Mouse (Mus musculus): ENCODE measurements around the gene Fam161b. TPM values are rescaled to one million over a fixed set of nuclear protein-coding genes. Genes with fewer than 3 reads are reported as not detected.
"Not testable (repeated sequence)": the region's sequence is repeated elsewhere in the genome, so short reads cannot be mapped to it uniquely, and the experiment has no call there.

Gene Fam161b
- polyA plus RNA-seq, 1 experiment from 2014 or later, result 13.6 TPM

DNA sequence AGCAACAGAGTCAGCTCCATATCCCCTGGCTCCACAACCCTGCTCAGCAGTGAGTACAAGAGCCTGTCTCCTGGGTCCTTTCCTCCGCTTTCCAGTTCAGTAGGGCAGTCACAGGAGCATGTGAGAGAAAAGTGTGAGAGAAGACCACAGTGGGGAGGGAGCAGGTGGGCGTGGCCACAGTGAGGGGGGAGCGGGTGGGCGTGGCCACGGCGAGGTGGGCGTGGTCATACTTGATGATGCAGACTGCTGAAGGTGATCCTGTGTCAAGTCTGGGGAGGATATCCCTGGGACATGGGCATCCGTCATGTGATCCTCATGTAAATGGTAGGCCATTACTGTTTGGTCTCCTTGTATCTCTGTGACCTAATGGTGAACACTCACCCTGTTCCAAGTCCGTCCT lies 5.3 kb upstream of the Fam161b start:
- no peak overlapping the region for H3K9ac ChIP-seq
- H3K4me1 ChIP-seq, result peaks cover 9% of the 10 kb centered on the region
- no peaks in the 10 kb centered on the region for H3K27me3 ChIP-seq
- 77% methylated on average over 9 of the region's 9 CpGs for WGBS
- ATAC-seq (ENCODE audit: low FRiP score), result no peak
- H3K9me3 ChIP-seq (replicated peaks), result no peaks in the 10 kb centered on the region
- no peak overlapping the region for H3K4me3 ChIP-seq
- H3K27ac ChIP-seq, result no peak overlapping the region
- no peak overlapping the region for H3K4me2 ChIP-seq (replicated peaks)
- peaks cover 51% of the 10 kb centered on the region for H3K36me3 ChIP-seq

DNA sequence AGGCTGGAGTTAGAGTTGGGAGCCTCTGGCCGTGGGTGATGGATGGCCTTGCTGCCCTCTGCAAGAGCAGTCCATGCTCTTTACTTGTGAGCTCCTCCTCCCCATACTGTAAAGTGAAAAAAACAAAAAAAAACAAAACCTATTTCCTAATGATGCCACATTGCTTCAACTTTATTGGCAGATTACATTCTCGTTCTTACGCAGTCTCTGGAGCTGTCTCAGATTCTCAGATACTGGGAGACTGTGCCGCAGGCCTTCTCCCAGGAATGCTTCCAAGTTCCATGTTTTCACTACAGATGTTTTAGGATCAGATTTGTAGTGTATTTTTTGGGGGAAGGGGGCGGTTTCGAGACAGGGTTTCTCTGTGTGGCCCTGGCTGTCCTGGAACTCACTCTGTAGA lies 3.5 kb upstream of the Fam161b start:
- peaks cover 33% of the 10 kb centered on the region for H3K36me3 ChIP-seq
- WGBS, result 96% methylated on average over 6 of the region's 6 CpGs
- H3K9me3 ChIP-seq (replicated peaks), result no peaks in the 10 kb centered on the region
- H3K4me3 ChIP-seq, result no peak overlapping the region
- H3K27me3 ChIP-seq, result no peaks in the 10 kb centered on the region
- no peak overlapping the region for H3K9ac ChIP-seq
- no peak for ATAC-seq (ENCODE audit: low FRiP score)
- no peak overlapping the region for H3K4me2 ChIP-seq (replicated peaks)
- H3K27ac ChIP-seq, result no peak overlapping the region
- peaks cover 18% of the 10 kb centered on the region for H3K4me1 ChIP-seq

DNA sequence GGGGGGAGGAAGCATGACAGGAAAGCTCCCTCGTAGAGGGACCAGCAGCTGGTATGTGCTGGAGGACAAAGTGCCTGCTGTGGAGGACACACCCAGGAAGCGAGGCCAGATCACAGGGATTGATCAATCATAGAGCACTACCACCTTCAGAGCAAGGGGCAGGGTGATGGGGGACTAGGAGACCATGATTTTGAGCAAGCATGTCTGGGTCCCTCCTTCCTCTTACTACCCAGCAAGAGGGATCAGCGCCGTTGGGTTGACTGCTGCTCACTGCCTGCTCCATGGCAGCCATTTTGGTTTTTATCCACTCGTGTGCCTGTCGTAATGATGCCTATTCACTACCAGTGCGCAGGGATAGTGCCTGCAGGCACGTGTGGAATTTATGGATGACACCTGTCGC lies 2.7 kb upstream of the Fam161b start:
- no peak overlapping the region for H3K27ac ChIP-seq
- no peak overlapping the region for H3K9ac ChIP-seq
- no peaks in the 10 kb centered on the region for H3K9me3 ChIP-seq (replicated peaks)
- 78% methylated on average over 9 of the region's 9 CpGs for WGBS
- ATAC-seq (ENCODE audit: low FRiP score), result no peak
- H3K36me3 ChIP-seq, result peaks cover 24% of the 10 kb centered on the region
- no peak overlapping the region for H3K4me2 ChIP-seq (replicated peaks)
- H3K4me3 ChIP-seq, result no peak overlapping the region
- peaks cover 18% of the 10 kb centered on the region for H3K4me1 ChIP-seq
- H3K27me3 ChIP-seq, result no peaks in the 10 kb centered on the region

DNA sequence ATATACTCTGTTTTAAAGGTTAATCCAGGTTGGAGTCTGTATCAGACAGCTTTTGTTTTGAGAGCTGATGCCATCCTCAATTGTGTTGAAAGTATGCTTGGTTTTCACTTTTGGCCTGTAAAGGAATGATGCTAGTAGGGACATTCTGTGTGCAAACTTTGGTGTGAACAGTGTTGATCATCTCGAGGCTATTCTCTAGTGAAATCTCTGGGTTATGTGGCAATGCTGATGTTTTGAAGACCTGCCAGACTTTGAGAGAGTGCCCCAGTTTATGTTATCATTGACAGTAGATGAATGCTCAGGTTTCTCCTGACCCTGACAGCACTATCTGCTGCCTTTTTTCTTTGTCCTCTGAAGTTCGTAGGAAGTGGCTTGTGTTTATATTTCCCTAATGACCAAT lies 1.2 kb upstream of the Fam161b start:
- WGBS, result 78% methylated on average over 2 of the region's 2 CpGs
- no peak for ATAC-seq (ENCODE audit: low FRiP score)
- Histone ChIP-seq H3K27me3 (no peaks in the 10 kb centered on the region), H3K27ac (no peak overlapping the region), H3K4me2 (replicated peaks) (peak overlapping the region; percentile 72), H3K4me3 (peak overlapping the region; percentile 97), H3K36me3 (peaks cover 10% of the 10 kb centered on the region; the same call in 1 of the 2 replicates), H3K9me3 (replicated peaks) (no peaks in the 10 kb centered on the region), H3K4me1 (peaks cover 18% of the 10 kb centered on the region), H3K9ac (peak overlapping the region; percentile 84; the same call in 1 of the 2 replicates)

DNA sequence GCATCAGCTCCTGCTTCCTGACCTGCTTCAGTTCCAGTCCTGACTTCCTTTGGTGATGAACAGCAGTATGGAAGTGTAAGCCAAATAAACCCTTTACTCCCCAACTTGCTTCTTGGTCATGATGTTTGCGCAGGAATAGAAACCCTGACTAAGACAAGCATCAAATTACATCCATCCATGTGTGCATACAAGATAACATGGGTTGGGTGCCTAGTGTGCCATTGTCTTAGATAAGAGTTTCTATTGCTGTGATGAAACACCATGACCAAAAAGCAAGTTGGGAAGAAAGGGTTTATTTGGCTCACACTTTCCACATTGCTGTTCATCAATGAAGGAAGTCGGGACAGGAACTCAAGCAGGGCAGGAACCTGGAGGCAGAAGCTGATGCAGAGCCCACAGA lies 2.9 kb downstream of the Fam161b start:
- not testable (repeated sequence) for H3K4me3 ChIP-seq; H3K27ac ChIP-seq; H3K4me2 ChIP-seq (replicated peaks); ATAC-seq (ENCODE audit: low FRiP score); H3K27me3 ChIP-seq; H3K9ac ChIP-seq; H3K9me3 ChIP-seq (replicated peaks)
- Histone ChIP-seq H3K36me3 (peaks cover 37% of the 10 kb centered on the region), H3K4me1 (peaks cover 18% of the 10 kb centered on the region)
- WGBS, result 90% methylated on average over 2 of the region's 2 CpGs

DNA sequence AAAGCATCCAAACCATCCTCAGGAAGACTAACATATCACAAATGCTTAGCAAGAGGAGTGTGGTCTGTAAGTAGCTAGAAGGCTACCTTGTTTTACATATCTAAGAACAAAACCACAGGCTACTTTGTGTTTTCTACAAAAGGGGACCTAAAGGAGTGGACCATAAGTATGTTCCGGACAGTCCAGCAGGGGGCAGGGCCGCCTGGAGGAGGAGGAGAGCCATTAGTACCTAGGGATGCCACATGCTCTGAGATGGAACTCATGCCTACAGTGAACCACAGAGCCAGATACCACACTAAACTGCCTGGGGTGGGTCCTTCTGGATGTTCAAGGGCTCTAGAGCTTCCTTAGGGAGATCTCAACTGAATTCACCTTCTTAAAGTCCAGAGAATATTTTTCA lies 14.4 kb downstream of the Fam161b start:
- no peaks in the 10 kb centered on the region for H3K27me3 ChIP-seq
- no peak overlapping the region for H3K9ac ChIP-seq
- no peak overlapping the region for H3K4me2 ChIP-seq (replicated peaks)
- H3K9me3 ChIP-seq (replicated peaks), result no peaks in the 10 kb centered on the region
- H3K27ac ChIP-seq, result no peak overlapping the region
- H3K4me1 ChIP-seq, result no peaks in the 10 kb centered on the region
- no peak overlapping the region for H3K4me3 ChIP-seq
- H3K36me3 ChIP-seq, result peaks cover 61% of the 10 kb centered on the region
- ATAC-seq (ENCODE audit: low FRiP score), result no peak
- 41% methylated on average over 2 of the region's 2 CpGs for WGBS

DNA sequence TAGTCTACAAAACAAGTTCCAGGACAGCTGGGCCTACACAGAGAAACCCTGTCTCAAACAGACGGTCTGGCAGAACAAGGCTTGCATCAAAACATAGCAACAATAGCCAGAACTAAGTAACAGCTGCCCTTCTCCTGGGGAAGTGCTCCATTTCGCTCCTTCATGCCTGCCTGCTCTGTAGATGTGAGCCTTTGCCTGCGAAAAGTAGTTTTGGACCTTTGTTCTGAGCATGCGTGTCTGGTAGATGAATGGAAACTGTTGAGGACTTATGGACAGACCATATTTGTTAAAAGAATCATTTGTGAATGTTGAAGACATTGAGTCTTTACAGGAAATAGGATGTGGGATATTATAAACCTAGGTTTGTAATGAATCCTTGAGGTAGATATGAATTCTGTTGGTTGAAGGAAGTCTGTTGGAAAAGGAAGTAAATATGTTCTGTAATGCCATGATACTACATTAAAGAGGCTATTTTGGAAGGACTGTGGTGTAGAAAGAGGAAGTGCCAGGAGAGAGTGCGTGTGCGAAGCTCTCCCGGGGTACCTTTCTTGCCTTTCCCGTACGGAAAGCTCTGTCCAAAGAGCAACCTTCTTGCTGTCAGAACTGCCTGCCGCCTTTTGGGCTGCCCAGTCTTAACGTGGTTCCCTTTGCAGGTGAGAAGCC lies 24.5 kb downstream of the Fam161b start:
- 92% methylated on average over 11 of the region's 11 CpGs for WGBS

DNA sequence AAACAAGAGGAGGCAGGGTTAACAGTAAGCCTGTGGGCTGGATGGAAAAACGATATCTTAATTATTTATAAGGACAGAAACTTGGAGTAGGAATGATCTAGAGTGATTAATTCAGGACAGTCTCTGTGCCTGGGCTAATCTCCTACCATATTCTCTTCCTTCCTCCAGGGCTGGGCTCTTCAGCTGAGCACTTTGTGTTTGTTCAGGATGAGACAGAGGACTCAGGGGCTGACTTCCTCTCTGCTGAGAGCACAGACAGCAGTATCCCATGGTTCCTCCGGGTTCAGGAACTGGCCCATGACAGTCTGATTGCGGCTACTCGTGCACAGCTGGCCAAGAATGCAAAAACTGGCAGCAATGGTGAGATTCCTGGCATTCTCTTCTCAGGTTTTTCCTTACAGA lies 34.5 kb downstream of the Fam161b start:
- peaks cover 66% of the 10 kb centered on the region for H3K36me3 ChIP-seq
- no peak for ATAC-seq (ENCODE audit: low FRiP score)
- 85% methylated on average over 4 of the region's 4 CpGs for WGBS

More for the DNA sequence above, 24.5 kb downstream of the Fam161b start:
- no peak for ATAC-seq (ENCODE audit: low FRiP score)
- H3K27me3 ChIP-seq, result no peaks in the 10 kb centered on the region
- H3K4me2 ChIP-seq (replicated peaks), result no peak overlapping the region
- H3K4me1 ChIP-seq, result no peaks in the 10 kb centered on the region
- H3K9me3 ChIP-seq (replicated peaks), result no peaks in the 10 kb centered on the region
- H3K36me3 ChIP-seq, result peaks cover 80% of the 10 kb centered on the region
- H3K27ac ChIP-seq, result no peak overlapping the region
- no peak overlapping the region for H3K9ac ChIP-seq
- H3K4me3 ChIP-seq, result no peak overlapping the region

DNA sequence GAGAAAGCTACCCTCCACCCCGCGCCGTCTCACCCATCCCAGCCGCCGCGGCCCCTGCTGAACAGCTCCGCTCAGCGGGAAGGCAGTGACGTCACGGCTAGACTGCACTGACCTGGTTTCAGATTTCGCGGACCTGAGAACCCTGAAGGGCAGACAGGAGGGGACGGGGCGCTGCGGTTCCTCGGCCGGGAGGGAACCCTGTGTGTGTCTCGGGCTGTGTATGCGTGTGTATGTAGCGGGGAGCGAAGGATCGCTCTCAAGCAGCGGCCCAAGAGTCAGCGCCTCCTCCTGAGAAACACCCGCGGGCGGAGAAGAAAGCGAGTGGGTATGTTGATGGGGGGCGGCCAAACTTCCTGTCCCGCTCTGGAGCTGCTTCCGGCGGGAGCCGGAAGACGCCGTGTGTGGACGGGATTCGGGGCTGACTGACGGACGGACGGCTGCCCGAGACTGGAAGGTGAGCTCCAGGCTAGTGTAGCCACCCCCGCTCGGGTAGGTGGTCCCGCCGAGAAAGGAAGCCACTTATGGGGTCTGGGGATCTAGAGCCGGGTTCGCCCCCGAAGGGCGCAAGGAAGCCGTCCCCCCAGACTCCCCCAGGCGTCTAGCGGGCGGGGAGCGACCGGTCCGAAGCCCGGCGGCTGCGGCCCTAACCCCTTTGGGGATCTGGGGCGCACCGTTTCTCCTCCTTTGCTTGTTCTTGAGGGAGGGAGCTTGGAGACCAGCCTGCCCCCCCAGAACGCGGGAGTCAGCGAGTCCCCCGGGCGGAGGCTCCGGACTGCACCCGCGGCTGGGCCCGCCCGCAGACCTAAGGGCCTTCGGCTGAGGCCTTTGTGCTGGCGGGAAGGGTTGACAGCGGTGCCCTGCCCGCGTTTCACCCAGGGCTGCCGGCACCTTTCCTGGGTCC lies 44.7 kb downstream of the Fam161b start, which contains the start of gene Zfp410:
Gene Zfp410, plus strand, starts transcription at position 132 of the 901 bp plus-strand sequence.
- no peaks in the 10 kb centered on the region for H3K27me3 ChIP-seq
- peak within 1 kb of the TSS; percentile 92 for H3K9ac ChIP-seq
- H3K27ac ChIP-seq, result peak within 1 kb of the TSS; percentile 93
- H3K36me3 ChIP-seq, result no peaks in the 10 kb centered on the region
- under 1% methylated on average over 61 of the region's 77 CpGs for WGBS
- H3K4me1 ChIP-seq, result peaks cover 21% of the 10 kb centered on the region
- H3K4me3 ChIP-seq, result peak within 1 kb of the TSS; percentile 88
- H3K4me2 ChIP-seq (replicated peaks), result peak within 1 kb of the TSS; percentile 57
- H3K9me3 ChIP-seq (replicated peaks), result no peaks in the 10 kb centered on the region
- peak; percentile 96 for ATAC-seq (ENCODE audit: low FRiP score)

More for the DNA sequence above, 34.5 kb downstream of the Fam161b start:
- no peak overlapping the region for H3K9ac ChIP-seq
- no peaks in the 10 kb centered on the region for H3K4me1 ChIP-seq
- no peaks in the 10 kb centered on the region for H3K27me3 ChIP-seq
- no peak overlapping the region for H3K27ac ChIP-seq
- no peaks in the 10 kb centered on the region for H3K9me3 ChIP-seq (replicated peaks)
- no peak overlapping the region for H3K4me2 ChIP-seq (replicated peaks)
- H3K4me3 ChIP-seq, result no peak overlapping the region

DNA sequence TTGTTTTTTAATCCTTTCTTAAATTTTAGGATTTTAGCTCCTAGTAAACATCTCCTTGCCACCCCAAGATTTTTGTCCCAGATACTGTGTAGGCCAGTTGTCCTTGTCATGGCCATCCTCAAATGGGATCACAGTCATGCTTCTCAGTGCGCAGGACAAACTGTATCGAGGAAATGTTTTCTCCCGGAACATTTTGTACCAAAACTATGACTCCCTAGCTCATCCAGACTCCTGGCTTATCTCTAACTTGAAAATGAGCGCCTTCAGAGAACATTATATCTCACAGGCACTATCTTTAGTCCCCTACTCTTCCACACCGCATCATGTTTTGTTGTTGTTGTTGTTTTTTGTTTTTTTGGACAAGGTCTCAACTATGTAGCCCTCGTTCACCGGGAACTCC lies 45.6 kb downstream of the Fam161b start:
- WGBS, result 49% methylated on average over 7 of the region's 7 CpGs
- peak overlapping the region; percentile 93; the same call in 1 of the 2 replicates for H3K27ac ChIP-seq

DNA sequence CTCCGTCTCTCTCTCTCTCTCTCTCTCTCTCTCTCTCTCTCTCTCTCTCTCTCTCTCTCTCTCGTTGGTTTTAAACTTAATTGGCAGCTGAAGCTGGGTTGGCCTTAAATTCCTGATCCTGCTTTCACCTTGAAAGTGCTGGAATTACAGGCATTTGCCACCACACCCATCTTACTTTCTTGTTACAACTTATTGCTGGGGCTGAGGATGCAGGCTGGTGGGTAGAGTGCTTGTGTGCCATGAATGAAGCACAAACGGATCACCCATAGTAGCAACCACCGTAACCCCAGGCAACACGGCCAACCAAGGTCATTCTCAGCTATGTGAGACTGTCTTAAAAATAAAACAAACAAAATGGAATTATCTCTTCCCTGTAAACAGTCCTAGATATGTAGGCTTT lies 50.3 kb downstream of the Fam161b start:
- Histone ChIP-seq H3K4me2 (replicated peaks) (no peak overlapping the region), H3K4me1 (peaks cover 5% of the 10 kb centered on the region), H3K27me3 (no peaks in the 10 kb centered on the region), H3K27ac (no peak overlapping the region), H3K9ac (no peak overlapping the region), H3K36me3 (peaks cover 4% of the 10 kb centered on the region; the same call in 1 of the 2 replicates), H3K9me3 (replicated peaks) (no peaks in the 10 kb centered on the region), H3K4me3 (no peak overlapping the region)
- no peak for ATAC-seq (ENCODE audit: low FRiP score)
- WGBS, result 75% methylated on average over 4 of the region's 5 CpGs

More for the DNA sequence above, 45.6 kb downstream of the Fam161b start:
- Histone ChIP-seq H3K9ac (peak overlapping the region; percentile 92), H3K4me1 (peaks cover 21% of the 10 kb centered on the region), H3K4me2 (replicated peaks) (peak overlapping the region; percentile 57), H3K36me3 (no peaks in the 10 kb centered on the region), H3K9me3 (replicated peaks) (no peaks in the 10 kb centered on the region), H3K27me3 (no peaks in the 10 kb centered on the region), H3K4me3 (peak overlapping the region; percentile 88)
- no peak for ATAC-seq (ENCODE audit: low FRiP score)

DNA sequence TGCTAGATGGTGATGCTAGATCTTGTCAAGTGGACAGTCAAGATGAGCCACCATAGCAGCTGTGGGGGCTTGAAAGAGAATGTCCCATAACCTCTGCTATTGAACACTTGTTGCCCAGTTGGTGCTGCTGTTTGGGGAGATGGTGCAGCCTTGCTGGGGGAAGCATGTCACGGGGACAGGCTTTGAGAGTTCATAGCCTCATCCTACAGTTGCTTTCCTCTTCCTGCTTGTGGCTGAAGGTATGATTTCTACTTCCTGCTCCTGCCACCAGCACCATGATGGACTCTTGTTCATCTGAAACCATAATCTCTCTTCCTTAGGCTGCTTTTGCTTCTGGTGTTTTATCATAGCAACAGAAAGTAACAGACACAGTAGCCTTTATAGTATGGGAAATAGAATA lies 57.1 kb downstream of the Fam161b start:
- H3K9ac ChIP-seq, result no peak overlapping the region
- no peak overlapping the region for H3K4me2 ChIP-seq (replicated peaks)
- no peaks in the 10 kb centered on the region for H3K4me1 ChIP-seq
- H3K9me3 ChIP-seq (replicated peaks), result no peaks in the 10 kb centered on the region
- no peak overlapping the region for H3K4me3 ChIP-seq
- WGBS, result 80% methylated on average over 1 of the region's 1 CpGs
- ATAC-seq (ENCODE audit: low FRiP score), result no peak
- no peak overlapping the region for H3K27ac ChIP-seq
- no peaks in the 10 kb centered on the region for H3K27me3 ChIP-seq
- H3K36me3 ChIP-seq, result peaks cover 12% of the 10 kb centered on the region; the same call in 1 of the 2 replicates

All from hindbrain, embryonic 12.5 days (tissue).